Mouse (Mus musculus) G1E (cell line): ENCODE measurements around the gene Txndc11.

ENCODE experiments used
- CTCF ChIP-seq: IDR thresholded peaks from 2 replicates; pipeline ENCODE4 v1.5.1; 2012; ENCODE audit warnings: low read depth, low read length, inconsistent platforms, mixed read lengths
- GATA1 ChIP-seq: IDR thresholded peaks from 2 replicates; pipeline ENCODE4 v1.6.1; 2012; ENCODE audit warnings: borderline replicate concordance, low read length, inconsistent platforms, mixed read lengths
- GATA2 ChIP-seq: IDR thresholded peaks from 2 replicates; pipeline ENCODE4 v1.6.1; 2012; ENCODE audit warnings: low read depth, low read length, inconsistent platforms, borderline replicate concordance
- POLR2AphosphoS5 ChIP-seq: IDR thresholded peaks from 2 replicates; pipeline ENCODE4 v1.6.1; 2012; ENCODE audit warnings: low read depth, low read length, inconsistent platforms; ENCODE audit not compliant: insufficient replicate concordance
- TAL1 ChIP-seq: conservative IDR thresholded peaks from 2 replicates; pipeline ENCODE4 v1.6.1; 2012; ENCODE audit warnings: low read depth, low read length, inconsistent platforms, mixed read lengths

GRCm38 (mm10) chr16:11072454-11072853, 62.0 kb downstream of the Txndc11 start:
- TF ChIP-seq CTCF, result no peak
- no peak for TF ChIP-seq POLR2AphosphoS5
- TF ChIP-seq GATA1, result no peak
- no peak for TF ChIP-seq TAL1
- no peak for TF ChIP-seq GATA2
